Comparison of ENCODE assay signal across 12 mouse cellular contexts in genomic region chr2:38394977-38395868, GRCm38 (mm10). TPM values are rescaled to one million over a fixed set of nuclear protein-coding genes. Genes with fewer than 3 reads are reported as not detected.
DNase-seq lines count a peak whose midpoint lies in the region; ATAC-seq lines count a peak whose summit lies in the region.
"Had no signal": no experiment of that assay in that cellular context is flagged by ENCODE, and none has a peak within 500 bp of the region (broad histone marks: within the 10 kb centered on the region; RNA-seq: fewer than 3 reads in every experiment).

No protein-coding gene starts in this region.

- no peaks in the 10 kb centered on the region for H3K36me3 ChIP-seq in hindbrain, embryonic 13.5 days
- H3K36me3 ChIP-seq in midbrain, embryonic 15.5 days (replicated peaks): no peaks in the 10 kb centered on the region
- H3K36me3 ChIP-seq: embryonic facial prominence, embryonic 15.5 days; heart, embryonic 15.5 days had no signal

- H3K4me1 ChIP-seq in hindbrain, embryonic 13.5 days (replicated peaks): peaks cover 9% of the 10 kb centered on the region; the same call in 1 of the 2 replicates
- H3K4me1 ChIP-seq in midbrain, embryonic 15.5 days: 0 out of 2 replicates have a peak, but pooled peaks cover 3% of the 10 kb centered on the region
- H3K4me1 ChIP-seq: embryonic facial prominence, embryonic 15.5 days had no signal

- H3K9me3 ChIP-seq in hindbrain, embryonic 13.5 days: no peaks in the 10 kb centered on the region
- no peaks in the 10 kb centered on the region for H3K9me3 ChIP-seq in midbrain, embryonic 15.5 days
- H3K9me3 ChIP-seq: embryonic facial prominence, embryonic 15.5 days; heart, embryonic 15.5 days had no signal

- peak; percentile 83 for ATAC-seq in frontal cortex, adult (ENCODE audit: low TSS enrichment)
- peak; percentile 71 for ATAC-seq in hindbrain, embryonic 13.5 days (ENCODE audit: low FRiP score)
- peak; percentile 79 for ATAC-seq in midbrain, embryonic 15.5 days (replicated peaks)
- ATAC-seq: CD4-positive, CD25-positive, alpha-beta regulatory T cell, adult 4 months had no signal

- no peak overlapping the region for H3K4me3 ChIP-seq in hindbrain, embryonic 13.5 days
- no peak overlapping the region for H3K4me3 ChIP-seq in midbrain, embryonic 15.5 days
- H3K4me3 ChIP-seq: embryonic facial prominence, embryonic 15.5 days; heart, embryonic 15.5 days; left cerebral cortex, adult 2 months had no signal

- H3K4me2 ChIP-seq in hindbrain, embryonic 13.5 days: no peak overlapping the region
- H3K4me2 ChIP-seq in midbrain, embryonic 15.5 days: no peak overlapping the region
- H3K4me2 ChIP-seq: embryonic facial prominence, embryonic 15.5 days; heart, embryonic 15.5 days had no signal

- DNase-seq in frontal cortex, postnatal 10 days (ENCODE audit: low spot score in 2 of 2): no peak
- DNase-seq in Muller cell, postnatal 12 days (ENCODE audit: inconsistent ontology term): peak; percentile 70
- DNase-seq in cerebellum, postnatal 36 days: no peak
- no peak for DNase-seq in urinary bladder, adult 2 months (ENCODE audit: low spot score)
- no peak for DNase-seq in adrenal gland, postnatal 14 days

- WGBS in hindbrain, embryonic 13.5 days: 53% methylated on average over 17 of the region's 17 CpGs
- WGBS in midbrain, embryonic 15.5 days: 37% methylated on average over 17 of the region's 17 CpGs

- 0 out of 2 replicates have a peak, but pooled peaks cover 2% of the 10 kb centered on the region for H3K27me3 ChIP-seq in hindbrain, embryonic 13.5 days
- no peaks in the 10 kb centered on the region for H3K27me3 ChIP-seq in midbrain, embryonic 15.5 days (replicated peaks)
- H3K27me3 ChIP-seq: embryonic facial prominence, embryonic 15.5 days had no signal

- H3K27ac ChIP-seq in hindbrain, embryonic 13.5 days: 0 out of 2 replicates have a peak overlapping the region, but pooled peaks have one; percentile 35
- 0 out of 2 replicates have a peak overlapping the region, but pooled peaks have one; percentile 6 for H3K27ac ChIP-seq in midbrain, embryonic 15.5 days
- H3K27ac ChIP-seq: embryonic facial prominence, embryonic 15.5 days; heart, embryonic 15.5 days; left cerebral cortex, adult 2 months had no signal

- no peak overlapping the region for H3K9ac ChIP-seq in hindbrain, embryonic 13.5 days
- H3K9ac ChIP-seq in midbrain, embryonic 15.5 days: no peak overlapping the region
- H3K9ac ChIP-seq: embryonic facial prominence, embryonic 15.5 days; heart, embryonic 15.5 days had no signal

RNA-seq across cellular contexts. Expression of gene Lhx2, which starts 56.1 kb away (rescaled TPM):
- polyA plus RNA-seq in hindbrain, embryonic 13.5 days (2015; fragmentation: Nextera tagmentation; extraction: Ambion mirVana): 22.1 and 23.6 TPM in 2 replicates
- polyA plus RNA-seq in midbrain, embryonic 15.5 days (2015; fragmentation: Nextera tagmentation; extraction: Ambion mirVana): 47.3 and 58.4 TPM in 2 replicates
- polyA plus RNA-seq in urinary bladder, adult 2 months (2012; rRNA removed): 0.12 TPM in 1 of 2 replicates, not detected in the other
- total RNA-seq in adrenal gland, postnatal 14 days (2021): 0.41 and 1.0 TPM in 2 replicates
- polyA plus RNA-seq: CD4-positive, CD25-positive, alpha-beta regulatory T cell, adult 4 months had no signal

Comparison
In these comparisons a context has a peak if more than half of its experiments do, and no peak if none do; other contexts are left out.
1. RNA of gene Lhx2, which starts 56.1 kb away (polyA plus RNA-seq): 47.3 to 58.4 TPM in midbrain, embryonic 15.5 days and 22.1 to 23.6 TPM in hindbrain, embryonic 13.5 days; 0.12 TPM in urinary bladder, adult 2 months; every median in the first group is over 10 times any median in the second.
2. Peak in every context shown above with its lines, with median percentiles within 50 percentile points of each other: ATAC-seq.